Mouse (Mus musculus): ENCODE measurements around the gene Gm11444.

GRCm38 (mm10) chr11:85831656-85832230, 18.4 kb downstream of the Gm11444 start:
- TF ChIP-seq POLR2A (IDR thresholded peaks at IDR 0.05; ENCODE audit: borderline replicate concordance, extremely low read depth, low read depth, low read length) (peak; percentile 41; the same call in 1 of the 2 replicates), CTCF (IDR thresholded peaks at IDR 0.05; ENCODE audit: insufficient read depth, low read length) (no peak)

Data from lung, adult 2 months (tissue).